ENCODE assay signal across 8 mouse cellular contexts in genomic region chr4:114477082-114477771, GRCm38 (mm10).
A peak's percentile ranks its signal among the peaks of the same experiment; 100 is the strongest.
DNase-seq lines count a peak whose midpoint lies in the region; ATAC-seq lines count a peak whose summit lies in the region.

No protein-coding gene starts in this region.

- peak overlapping the region; percentile 8; the same call in 1 of the 2 replicates for H3K9ac ChIP-seq in hindbrain, embryonic 13.5 days
- no peak overlapping the region for H3K9ac ChIP-seq in midbrain, embryonic 11.5 days (ENCODE audit: low read length)

- no peaks in the 10 kb centered on the region for H3K36me3 ChIP-seq in embryonic facial prominence, embryonic 10.5 days (replicated peaks)
- H3K36me3 ChIP-seq in hindbrain, embryonic 13.5 days: no peaks in the 10 kb centered on the region
- H3K36me3 ChIP-seq in midbrain, embryonic 11.5 days (ENCODE audit: control insufficient read depth, insufficient read depth, low read length): no peaks in the 10 kb centered on the region

- H3K27ac ChIP-seq in embryonic facial prominence, embryonic 10.5 days (replicated peaks): no peak overlapping the region; the same call in 1 of the 2 replicates
- H3K27ac ChIP-seq in hindbrain, embryonic 13.5 days: no peak overlapping the region
- H3K27ac ChIP-seq in midbrain, embryonic 11.5 days (ENCODE audit: low read depth, low read length): peak overlapping the region; percentile 54; the same call in 1 of the 2 replicates

- ATAC-seq in hindbrain, embryonic 13.5 days (ENCODE audit: low FRiP score): peak; percentile 72
- ATAC-seq in midbrain, embryonic 11.5 days (ENCODE audit: low FRiP score): peak; percentile 77
- no peak for ATAC-seq in erythroblast, adult 5-6 weeks (replicated peaks; ENCODE audit: low FRiP score, poor library complexity, severe bottlenecking)

- peaks cover 20% of the 10 kb centered on the region for H3K27me3 ChIP-seq in embryonic facial prominence, embryonic 10.5 days (replicated peaks; ENCODE audit: low read depth, poor library complexity, severe bottlenecking)
- H3K27me3 ChIP-seq in hindbrain, embryonic 13.5 days: no peaks in the 10 kb centered on the region
- no peaks in the 10 kb centered on the region for H3K27me3 ChIP-seq in midbrain, embryonic 11.5 days (ENCODE audit: control insufficient read depth, insufficient read depth, low read length)

- peak; percentile 20 for DNase-seq in gastrocnemius, postnatal 14 days
- no peak for DNase-seq in gastrocnemius, postnatal 25 days
- peak; percentile 54 for DNase-seq in embryonic facial prominence, embryonic 10.5 days (ENCODE audit: low spot score)
- peak; percentile 85 for DNase-seq in midbrain, embryonic 11.5 days (ENCODE audit: low spot score, missing footprints)
- no peak for DNase-seq in kidney, adult 8-10 months
- DNase-seq in ovary, adult 18-20 months (ENCODE audit: low spot score): no peak

- no peak overlapping the region for H3K4me2 ChIP-seq in hindbrain, embryonic 13.5 days
- H3K4me2 ChIP-seq in midbrain, embryonic 11.5 days: no peak overlapping the region

- intact Hi-C loops in gastrocnemius, postnatal 14 days (cut with DNase I; ENCODE audit: low total_unique reads): no loop called here

- no peak overlapping the region for H3K4me3 ChIP-seq in embryonic facial prominence, embryonic 10.5 days
- no peak overlapping the region for H3K4me3 ChIP-seq in hindbrain, embryonic 13.5 days
- H3K4me3 ChIP-seq in midbrain, embryonic 11.5 days (ENCODE audit: low read depth, low read length): no peak overlapping the region

- H3K9me3 ChIP-seq in embryonic facial prominence, embryonic 10.5 days: no peaks in the 10 kb centered on the region
- H3K9me3 ChIP-seq in hindbrain, embryonic 13.5 days: no peaks in the 10 kb centered on the region
- H3K9me3 ChIP-seq in midbrain, embryonic 11.5 days (ENCODE audit: control insufficient read depth, low read length): no peaks in the 10 kb centered on the region

- H3K4me1 ChIP-seq in embryonic facial prominence, embryonic 10.5 days: peaks cover 58% of the 10 kb centered on the region
- H3K4me1 ChIP-seq in hindbrain, embryonic 13.5 days (replicated peaks): peaks cover 18% of the 10 kb centered on the region
- peaks cover 12% of the 10 kb centered on the region; the same call in 1 of the 2 replicates for H3K4me1 ChIP-seq in midbrain, embryonic 11.5 days (ENCODE audit: control insufficient read depth, insufficient read depth, low read length)

- 39% methylated on average over 11 of the region's 11 CpGs for WGBS in embryonic facial prominence, embryonic 10.5 days
- WGBS in hindbrain, embryonic 13.5 days: 35% methylated on average over 11 of the region's 11 CpGs
- WGBS in midbrain, embryonic 11.5 days: 51% methylated on average over 11 of the region's 11 CpGs

Comparison
In these comparisons a context has a peak if more than half of its experiments do, and no peak if none do; other contexts are left out.
1. DNase-seq: peak in gastrocnemius, postnatal 14 days (single experiment), embryonic facial prominence, embryonic 10.5 days (single experiment) and midbrain, embryonic 11.5 days (single experiment); none in gastrocnemius, postnatal 25 days (single experiment), kidney, adult 8-10 months (0 of 2) and ovary, adult 18-20 months (single experiment).